Mouse (Mus musculus) kidney, postnatal 0 days (tissue): ENCODE results near the gene Znrf1. TPM values are rescaled to one million over a fixed set of nuclear protein-coding genes. Genes with fewer than 3 reads are reported as not detected.

Experiments used
- ATAC-seq: fragments of 200-750 bp; cut with Nextera tagmentation; replicated peaks from 2 replicates; pipeline ENCODE4 v1.8.0; 2017; ENCODE audit warnings: low read depth, moderate number of reproducible peaks, moderate TSS enrichment, moderate library complexity; ENCODE audit not compliant: low FRiP score
- DNase-seq: peaks from one replicate; pipeline ENCODE4 v3.0.0-alpha.2; 2016; ENCODE audit warnings: low spot score
- H3K27ac ChIP-seq: fragments of 300-500 bp; sonication (generic); 2 replicates; pipeline ENCODE4 v1.5.1; 2014; ENCODE audit warnings: mild to moderate bottlenecking
- H3K27me3 ChIP-seq: fragments of 300-500 bp; sonication (generic); 2 replicates; pipeline ENCODE4 v1.6.1; 2014; ENCODE audit warnings: low read length, mixed read lengths; ENCODE audit not compliant: insufficient read depth
- H3K36me3 ChIP-seq: fragments of 300-500 bp; sonication (generic); 2 replicates; pipeline ENCODE4 v1.6.1; 2014; ENCODE audit warnings: low read length, mixed read lengths; ENCODE audit not compliant: insufficient read depth
- H3K4me1 ChIP-seq: fragments of 300-500 bp; sonication (generic); replicated peaks from 2 replicates; pipeline ENCODE4 v1.6.1; 2014; ENCODE audit warnings: antibody characterized with exemption, low read length, mixed read lengths; ENCODE audit not compliant: insufficient read depth
- H3K4me2 ChIP-seq: fragments of 300-500 bp; sonication (generic); 2 replicates; pipeline ENCODE4 v1.6.1; 2014; ENCODE audit warnings: mild to moderate bottlenecking, low read length, moderate library complexity, mixed read lengths
- H3K4me3 ChIP-seq: fragments of 300-500 bp; sonication (generic); replicated peaks from 2 replicates; pipeline ENCODE4 v1.5.1; 2014; ENCODE audit warnings: low read depth, low read length
- H3K9ac ChIP-seq: fragments of 300-500 bp; sonication (generic); 2 replicates; pipeline ENCODE4 v1.6.1; 2014; ENCODE audit warnings: low read depth, low read length
- H3K9me3 ChIP-seq: fragments of 300-500 bp; sonication (generic); replicated peaks from 2 replicates; pipeline ENCODE4 v1.6.1; 2016; ENCODE audit warnings: low read length, inconsistent platforms, mixed read lengths
- CTCF ChIP-seq: IDR thresholded peaks from 2 replicates; pipeline ENCODE4 v1.5.1; 2016; ENCODE audit warnings: antibody characterized with exemption, low read depth, mild to moderate bottlenecking, moderate library complexity
- WGBS: fragments of 180-500 bp; shearing (Covaris S2); extraction: QIAGEN DNeasy Blood & Tissue Kit; methylation state at CpG from one replicate; pipeline ENCODE4 v1.1.7; 2014; 5-methylcytosine and 5-hydroxymethylcytosine counted together
- polyA plus RNA-seq: library from polyadenylated mRNA; unstranded; fragments of >200 nt; fragmentation: Nextera tagmentation; extraction: Ambion mirVana; gene quantifications from 2 replicates; pipeline ENCODE4 v1.2.1, GENCODE M21; 2015

Gene Znrf1
- polyA plus RNA-seq, 1 experiment from 2014 or later, result 22.5 TPM

DNA sequence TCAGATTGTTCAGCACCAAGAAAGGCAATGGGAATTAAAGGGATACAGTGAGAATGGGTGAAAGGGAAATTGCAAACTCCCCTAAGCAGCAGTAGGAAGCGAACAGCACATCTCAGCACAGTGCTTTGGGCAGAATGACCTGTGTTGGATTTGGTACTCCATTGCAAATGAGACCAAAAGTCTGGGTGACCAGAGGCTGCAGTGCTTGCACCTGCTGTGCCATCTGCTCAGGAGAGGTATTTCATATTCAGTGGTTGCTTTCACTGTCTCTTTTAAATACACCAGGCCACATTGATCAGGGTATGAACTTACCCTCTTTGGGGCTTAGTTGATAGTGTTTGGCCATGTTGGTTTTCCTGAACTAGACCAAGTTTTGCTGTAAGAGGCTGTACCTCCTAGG lies 43.4 kb downstream of the Znrf1 start:
- H3K9me3 ChIP-seq, result no peaks in the 10 kb centered on the region
- H3K4me1 ChIP-seq, result no peaks in the 10 kb centered on the region
- no peak overlapping the region for H3K27ac ChIP-seq
- H3K9ac ChIP-seq, result no peak overlapping the region
- no peaks in the 10 kb centered on the region for H3K27me3 ChIP-seq
- H3K36me3 ChIP-seq, result no peaks in the 10 kb centered on the region
- 100% methylated on average over 1 of the region's 1 CpGs for WGBS
- H3K4me2 ChIP-seq, result no peak overlapping the region
- DNase-seq (no peak), ATAC-seq (no peak)
- TF ChIP-seq CTCF, result no peak
- no peak overlapping the region for H3K4me3 ChIP-seq

DNA sequence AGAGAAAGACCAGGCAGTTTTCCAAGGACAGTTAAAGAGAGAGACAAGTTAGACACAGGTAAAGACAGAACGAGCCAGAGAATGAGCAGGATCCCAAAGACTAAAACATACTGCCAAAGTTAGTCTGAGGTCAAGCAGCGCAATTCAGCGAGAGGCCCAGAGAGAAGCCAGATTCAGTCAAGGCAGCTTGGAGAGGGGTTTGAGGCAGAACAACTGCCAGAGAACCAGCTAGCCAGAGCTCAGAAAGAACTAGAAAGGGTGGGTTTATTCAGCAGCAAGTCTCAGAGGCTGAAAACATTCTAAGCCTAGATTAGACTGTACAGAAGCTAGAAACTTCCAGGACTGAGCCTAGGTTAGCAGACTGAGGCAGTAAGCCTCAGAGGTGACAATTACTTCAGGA lies 44.4 kb downstream of the Znrf1 start:
- H3K4me3 ChIP-seq, result no peak overlapping the region
- H3K9ac ChIP-seq, result no peak overlapping the region
- WGBS, result 67% methylated on average over 3 of the region's 3 CpGs
- H3K27ac ChIP-seq, result no peak overlapping the region
- H3K4me1 ChIP-seq, result no peaks in the 10 kb centered on the region
- H3K36me3 ChIP-seq, result no peaks in the 10 kb centered on the region
- H3K9me3 ChIP-seq, result no peaks in the 10 kb centered on the region
- no peak for TF ChIP-seq CTCF
- H3K27me3 ChIP-seq, result no peaks in the 10 kb centered on the region
- ATAC-seq, result no peak
- no peak for DNase-seq
- no peak overlapping the region for H3K4me2 ChIP-seq

DNA sequence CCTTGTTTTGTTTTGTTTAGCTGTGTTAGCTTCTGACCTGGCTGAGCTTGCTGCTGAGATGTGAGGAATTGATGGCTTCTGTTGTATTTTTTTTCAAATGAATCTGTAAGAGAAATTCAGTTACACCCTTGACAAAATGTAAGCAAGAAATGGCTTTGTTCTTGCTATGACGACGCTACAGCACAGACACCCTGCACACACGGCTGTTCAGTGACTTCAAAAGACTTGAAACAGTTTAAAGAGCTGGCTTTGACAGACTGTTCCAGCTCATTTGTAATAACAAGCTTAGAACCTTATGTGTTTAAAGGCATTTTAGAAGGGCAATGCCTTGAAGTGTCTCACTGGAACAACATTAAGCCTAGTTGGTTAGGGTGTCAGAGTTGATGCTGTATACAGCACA lies 46.5 kb downstream of the Znrf1 start:
- Histone ChIP-seq H3K36me3 (no peaks in the 10 kb centered on the region), H3K27ac (no peak overlapping the region), H3K4me1 (no peaks in the 10 kb centered on the region), H3K4me2 (no peak overlapping the region), H3K27me3 (no peaks in the 10 kb centered on the region), H3K9me3 (no peaks in the 10 kb centered on the region), H3K4me3 (no peak overlapping the region), H3K9ac (no peak overlapping the region)
- TF ChIP-seq CTCF, result no peak
- WGBS, result 63% methylated on average over 3 of the region's 3 CpGs
- DNase-seq, result no peak
- no peak for ATAC-seq

DNA sequence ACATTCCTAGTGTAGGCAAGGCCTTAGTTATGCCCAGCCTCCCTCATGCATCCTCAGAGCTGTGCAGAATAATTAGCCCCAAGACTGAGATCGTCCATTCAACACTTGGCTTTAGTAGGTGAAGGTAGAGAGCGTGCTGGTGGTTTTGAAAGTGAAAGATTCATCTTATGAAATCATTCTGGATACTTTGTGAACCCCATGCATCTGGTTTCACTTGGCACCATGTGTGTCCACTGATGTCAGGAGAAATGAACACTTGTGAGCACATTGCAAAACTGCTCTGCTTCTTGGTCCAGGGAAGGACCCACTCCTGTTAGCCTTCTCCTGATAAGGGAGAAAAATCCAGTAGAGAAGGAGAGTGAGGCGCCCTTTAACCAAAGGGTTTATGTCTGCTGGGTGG lies 49.0 kb downstream of the Znrf1 start:
- DNase-seq, result no peak
- no peaks in the 10 kb centered on the region for H3K27me3 ChIP-seq
- H3K27ac ChIP-seq, result no peak overlapping the region
- H3K36me3 ChIP-seq, result no peaks in the 10 kb centered on the region
- H3K9ac ChIP-seq, result no peak overlapping the region
- H3K9me3 ChIP-seq, result no peaks in the 10 kb centered on the region
- H3K4me1 ChIP-seq, result no peaks in the 10 kb centered on the region
- ATAC-seq, result no peak
- WGBS, result 95% methylated on average over 3 of the region's 3 CpGs
- H3K4me3 ChIP-seq, result no peak overlapping the region
- no peak overlapping the region for H3K4me2 ChIP-seq
- no peak for TF ChIP-seq CTCF

DNA sequence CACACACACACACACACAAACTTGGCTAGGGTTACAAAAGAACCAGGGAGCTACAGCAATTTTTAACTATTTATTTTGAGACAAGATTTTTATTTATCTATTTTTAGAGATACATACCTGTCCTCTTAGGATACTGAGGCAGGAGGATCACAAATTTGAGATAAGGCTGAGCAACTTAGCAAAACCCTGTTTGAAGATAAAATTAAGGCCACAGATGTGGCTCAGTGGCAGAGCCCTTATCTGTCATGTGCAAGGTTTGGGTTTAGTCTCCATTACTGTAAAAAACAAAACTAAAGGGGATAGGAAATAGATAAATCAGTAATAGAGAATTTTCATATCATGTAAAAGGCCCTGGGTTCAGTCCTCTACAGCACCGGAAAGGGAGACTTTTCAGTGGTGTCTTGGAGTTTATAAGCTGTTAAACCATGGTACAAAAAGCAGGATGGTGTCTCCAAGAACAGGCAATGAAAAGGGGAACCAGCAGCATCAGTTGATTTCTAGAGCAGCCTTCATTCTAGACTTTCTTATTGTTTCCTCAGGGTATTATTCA lies 51.7 kb downstream of the Znrf1 start:
- Histone ChIP-seq H3K4me2 (no peak overlapping the region), H3K9me3 (no peaks in the 10 kb centered on the region), H3K4me1 (no peaks in the 10 kb centered on the region), H3K27ac (no peak overlapping the region), H3K4me3 (no peak overlapping the region), H3K9ac (no peak overlapping the region), H3K36me3 (no peaks in the 10 kb centered on the region), H3K27me3 (no peaks in the 10 kb centered on the region)
- DNase-seq (no peak), ATAC-seq (no peak)
- WGBS, result 87% methylated on average over 1 of the region's 1 CpGs
- TF ChIP-seq CTCF, result no peak

DNA sequence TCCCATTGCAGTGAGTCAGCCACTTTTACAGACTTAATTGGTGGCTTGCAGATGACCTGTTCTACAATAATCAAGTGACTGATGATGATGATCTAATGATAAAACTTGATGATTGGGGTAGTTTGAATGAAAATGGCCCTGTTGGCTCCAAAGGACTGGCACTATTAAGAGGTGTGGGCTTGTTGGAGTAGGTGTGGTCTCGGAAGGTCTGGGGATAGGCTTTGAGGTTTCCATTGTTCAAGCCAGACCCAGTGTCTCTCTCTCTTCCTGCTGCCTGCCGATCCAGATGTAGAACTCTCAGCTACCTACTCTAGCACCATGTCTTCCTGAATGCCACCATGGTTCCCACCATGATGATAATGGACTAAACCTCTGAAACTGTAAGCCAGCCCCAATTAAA lies 52.4 kb downstream of the Znrf1 start:
- DNase-seq (no peak), ATAC-seq (no peak)
- no peaks in the 10 kb centered on the region for H3K4me1 ChIP-seq
- H3K27ac ChIP-seq, result no peak overlapping the region
- no peaks in the 10 kb centered on the region for H3K9me3 ChIP-seq
- no peaks in the 10 kb centered on the region for H3K27me3 ChIP-seq
- no peaks in the 10 kb centered on the region for H3K36me3 ChIP-seq
- no peak overlapping the region for H3K4me3 ChIP-seq
- 79% methylated on average over 2 of the region's 2 CpGs for WGBS
- TF ChIP-seq CTCF, result no peak
- no peak overlapping the region for H3K4me2 ChIP-seq
- H3K9ac ChIP-seq, result no peak overlapping the region

DNA sequence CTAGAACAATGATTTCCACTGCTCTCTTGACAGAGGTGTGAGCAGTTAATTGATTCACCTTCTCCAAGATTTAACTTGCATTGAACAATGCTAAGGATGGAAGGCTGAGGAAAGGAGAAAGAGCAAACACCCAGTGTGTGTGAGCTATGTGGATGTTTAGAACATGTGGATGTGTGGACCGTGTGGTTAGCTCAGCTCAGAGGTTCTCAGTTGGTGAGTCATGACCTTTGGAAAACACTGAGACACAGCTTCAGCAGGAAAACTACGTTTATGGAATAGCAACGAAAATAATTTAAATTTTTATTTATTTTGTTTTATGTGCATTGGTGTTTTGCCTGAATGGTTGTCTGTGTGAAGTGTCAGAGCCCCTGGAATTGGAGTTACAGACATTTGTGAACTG lies 54.3 kb downstream of the Znrf1 start:
- Histone ChIP-seq H3K4me2 (no peak overlapping the region), H3K9ac (no peak overlapping the region), H3K4me1 (0 out of 2 replicates have a peak, but pooled peaks cover 5% of the 10 kb centered on the region), H3K4me3 (no peak overlapping the region), H3K36me3 (no peaks in the 10 kb centered on the region), H3K9me3 (no peaks in the 10 kb centered on the region), H3K27ac (no peak overlapping the region), H3K27me3 (no peaks in the 10 kb centered on the region)
- ATAC-seq, result no peak
- WGBS, result 63% methylated on average over 3 of the region's 3 CpGs
- no peak for DNase-seq
- no peak for TF ChIP-seq CTCF
